ENCODE assay signal across 13 mouse cellular contexts in the genomic region with DNA sequence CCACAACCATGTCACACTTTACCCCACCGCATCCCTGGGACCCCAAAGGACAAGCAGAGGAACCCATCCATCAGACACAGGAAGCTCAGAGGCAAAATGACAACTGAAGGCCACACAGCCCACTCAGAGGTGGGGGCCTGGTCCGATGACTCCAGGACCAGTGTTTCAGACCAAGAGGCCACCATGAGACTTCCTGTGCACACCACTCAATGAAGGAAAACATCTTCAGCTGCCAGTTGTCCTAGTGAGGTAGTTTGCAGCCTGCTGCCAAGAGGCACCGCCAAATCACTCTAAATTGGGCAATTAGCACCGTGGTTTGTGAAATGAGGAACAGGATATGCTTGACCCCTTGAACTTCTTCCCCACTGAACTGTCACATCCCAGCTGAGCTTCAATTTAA. TPM values are rescaled to one million over a fixed set of nuclear protein-coding genes. Genes with fewer than 3 reads are reported as not detected.
DNase-seq lines count a peak whose midpoint lies in the region; ATAC-seq and TF ChIP-seq lines count a peak whose summit lies in the region.
"Had no signal": no experiment of that assay in that cellular context is flagged by ENCODE, and none has a peak within 500 bp of the region (broad histone marks: within the 10 kb centered on the region; RNA-seq: fewer than 3 reads in every experiment).

No protein-coding gene starts in this region.

- no peak for TF ChIP-seq EP300 in stomach, postnatal 0 days (optimal IDR thresholded peaks at IDR 0.05)

- no peak for ATAC-seq in stomach, embryonic 15.5 days (ENCODE audit: insufficient read depth, low FRiP score, low read depth)
- ATAC-seq in stomach, postnatal 0 days (ENCODE audit: low FRiP score, low TSS enrichment): no peak
- no peak for ATAC-seq in stomach, embryonic 16.5 days (ENCODE audit: insufficient read depth, low FRiP score)

- no peak for TF ChIP-seq CTCF in stomach, postnatal 0 days (IDR thresholded peaks at IDR 0.05; ENCODE audit: low read depth)
- no peak for TF ChIP-seq CTCF in layer of hippocampus, adult 2 months (conservative IDR thresholded peaks at IDR 0.05)

- peak overlapping the region; percentile 26; the same call in 1 of the 2 replicates for H3K27ac ChIP-seq in stomach, embryonic 15.5 days
- H3K27ac ChIP-seq in stomach, postnatal 0 days (replicated peaks): no peak overlapping the region
- H3K27ac ChIP-seq in stomach, embryonic 16.5 days (ENCODE audit: low read length): 0 out of 2 replicates have a peak overlapping the region, but pooled peaks have one; percentile 4
- H3K27ac ChIP-seq in layer of hippocampus, adult 2 months: no peak overlapping the region
- H3K27ac ChIP-seq: heart, embryonic 15.5 days; midbrain, embryonic 10.5 days had no signal

- no peak overlapping the region for H3K4me3 ChIP-seq in stomach, embryonic 15.5 days (replicated peaks)
- H3K4me3 ChIP-seq in stomach, postnatal 0 days (ENCODE audit: low read depth, low read length): no peak overlapping the region
- H3K4me3 ChIP-seq in stomach, embryonic 16.5 days (replicated peaks; ENCODE audit: low read length): no peak overlapping the region
- no peak overlapping the region for H3K4me3 ChIP-seq in layer of hippocampus, adult 2 months
- H3K4me3 ChIP-seq: heart, embryonic 15.5 days; midbrain, embryonic 10.5 days had no signal

- H3K27me3 ChIP-seq in stomach, embryonic 15.5 days (replicated peaks): no peaks in the 10 kb centered on the region
- H3K27me3 ChIP-seq in stomach, postnatal 0 days (ENCODE audit: control insufficient read depth, insufficient read depth, low read length): no peaks in the 10 kb centered on the region
- H3K27me3 ChIP-seq in stomach, embryonic 16.5 days (ENCODE audit: control insufficient read depth, insufficient read depth, low read length): no peaks in the 10 kb centered on the region
- H3K27me3 ChIP-seq: heart, embryonic 15.5 days had no signal

- DNase-seq in gastrocnemius, adult 18-20 months (ENCODE audit: low spot score): peak; percentile 25
- DNase-seq in gastrocnemius, postnatal 10 days: no peak
- no peak for DNase-seq in stomach, postnatal 0 days (ENCODE audit: low spot score)
- peak; percentile 29 to 41 for DNase-seq in lung, adult 18-20 months
- DNase-seq in layer of hippocampus, adult 2 months (ENCODE audit: low spot score in 2 of 2): no peak
- DNase-seq in cerebellum, postnatal 4 days (ENCODE audit: low spot score in 2 of 2): no peak
- DNase-seq: cerebellum, adult 11-12 months; layer of hippocampus, postnatal 36 days; thymus, adult 18-20 months had no signal

- no peaks in the 10 kb centered on the region for H3K9me3 ChIP-seq in stomach, embryonic 15.5 days
- H3K9me3 ChIP-seq in stomach, postnatal 0 days (ENCODE audit: control insufficient read depth, low read length): no peaks in the 10 kb centered on the region
- no peaks in the 10 kb centered on the region for H3K9me3 ChIP-seq in stomach, embryonic 16.5 days (replicated peaks; ENCODE audit: control insufficient read depth, low read length)
- H3K9me3 ChIP-seq: heart, embryonic 15.5 days; midbrain, embryonic 10.5 days had no signal

- H3K9ac ChIP-seq in stomach, embryonic 15.5 days: no peak overlapping the region
- no peak overlapping the region for H3K9ac ChIP-seq in stomach, postnatal 0 days (ENCODE audit: low read length)
- H3K9ac ChIP-seq in stomach, embryonic 16.5 days (ENCODE audit: low read length): no peak overlapping the region
- H3K9ac ChIP-seq: heart, embryonic 15.5 days had no signal

- no peaks in the 10 kb centered on the region for H3K4me1 ChIP-seq in stomach, embryonic 15.5 days
- H3K4me1 ChIP-seq in stomach, postnatal 0 days (replicated peaks; ENCODE audit: control insufficient read depth, insufficient read depth): no peaks in the 10 kb centered on the region
- peaks cover 8% of the 10 kb centered on the region for H3K4me1 ChIP-seq in stomach, embryonic 16.5 days (ENCODE audit: control insufficient read depth, insufficient read depth, low read length)

- H3K36me3 ChIP-seq in stomach, embryonic 15.5 days: no peaks in the 10 kb centered on the region
- H3K36me3 ChIP-seq in stomach, postnatal 0 days (ENCODE audit: control insufficient read depth, insufficient read depth, low read length): no peaks in the 10 kb centered on the region
- H3K36me3 ChIP-seq in stomach, embryonic 16.5 days (ENCODE audit: control insufficient read depth, insufficient read depth, low read length): no peaks in the 10 kb centered on the region
- H3K36me3 ChIP-seq: heart, embryonic 15.5 days; midbrain, embryonic 10.5 days had no signal

- H3K4me2 ChIP-seq in stomach, embryonic 15.5 days: no peak overlapping the region
- no peak overlapping the region for H3K4me2 ChIP-seq in stomach, postnatal 0 days (replicated peaks; ENCODE audit: low read depth)
- no peak overlapping the region for H3K4me2 ChIP-seq in stomach, embryonic 16.5 days (ENCODE audit: low read depth, low read length)
- H3K4me2 ChIP-seq: heart, embryonic 15.5 days had no signal

- WGBS in stomach, embryonic 15.5 days: 55% methylated on average over 4 of the region's 4 CpGs
- WGBS in stomach, postnatal 0 days: 66% methylated on average over 4 of the region's 4 CpGs
- WGBS in stomach, embryonic 16.5 days: 63% methylated on average over 4 of the region's 4 CpGs

RNA-seq across cellular contexts. Expression of a gene that starts 41.7 kb away (rescaled TPM):
- 1 to 10 TPM; 1.6 to 2.0 TPM for total RNA-seq in gastrocnemius, adult 18-20 months (2021)
- 10 to 100 TPM in 1 of 2 experiments, 1 to 10 TPM in 1; 8.8 to 10.2 TPM for total RNA-seq in gastrocnemius, postnatal 10 days (2021)
- polyA plus RNA-seq in stomach, embryonic 15.5 days (2015; fragmentation: Nextera tagmentation; extraction: Ambion mirVana): 26.1 and 27.5 TPM in 2 replicates
- polyA plus RNA-seq in stomach, postnatal 0 days (2015; fragmentation: Nextera tagmentation; extraction: Ambion mirVana): 11.5 and 12.1 TPM in 2 replicates
- 24.6 and 25.5 TPM in 2 replicates for polyA plus RNA-seq in stomach, embryonic 16.5 days (2015; fragmentation: Nextera tagmentation; extraction: Ambion mirVana)
- total RNA-seq in layer of hippocampus, adult 2 months (2021): 10 to 100 TPM; 50.7 to 53.3 TPM

Comparison
In these comparisons a context has a peak if more than half of its experiments do, and no peak if none do; other contexts are left out.
1. DNase-seq: peak in gastrocnemius, adult 18-20 months (single experiment) and lung, adult 18-20 months (2 of 2); none in gastrocnemius, postnatal 10 days (single experiment), stomach, postnatal 0 days (single experiment), layer of hippocampus, adult 2 months (0 of 2) and cerebellum, postnatal 4 days (0 of 2).
2. H3K27ac ChIP-seq: peak in stomach, embryonic 15.5 days (single experiment) and stomach, embryonic 16.5 days (single experiment); none in stomach, postnatal 0 days (single experiment) and layer of hippocampus, adult 2 months (single experiment).
3. RNA of a gene that starts 41.7 kb away (total RNA-seq): 50.7 to 53.3 TPM in layer of hippocampus, adult 2 months; 8.8 to 10.2 TPM in gastrocnemius, postnatal 10 days and 1.6 to 2.0 TPM in gastrocnemius, adult 18-20 months; every median in the first group is over 4 times any median in the second.